Mouse (Mus musculus) kidney, adult 2 months (tissue): ENCODE measurements around the gene Slc25a17.

Source experiments
- CTCF ChIP-seq: fragments of 200-500 bp; conservative IDR thresholded peaks from 2 replicates; pipeline ENCODE4 v1.5.1; 2011; ENCODE audit warnings: low read depth, mild to moderate bottlenecking, control low read depth, low read length, moderate library complexity, mixed read lengths; ENCODE audit not compliant: insufficient read depth, insufficient read length
- POLR2A ChIP-seq: fragments of 200-500 bp; IDR thresholded peaks from one replicate; pipeline ENCODE4 v1.6.1; 2011; ENCODE audit warnings: low read depth, low read length, control low read depth

GRCm38 (mm10) chr15:81399638-81400315 lies 39.2 kb upstream of the Slc25a17 start, which contains the start of the genes St13 and Xpnpep3:
- no peak for TF ChIP-seq CTCF
- peak; percentile 43 for TF ChIP-seq POLR2A
